Mouse (Mus musculus): ENCODE results near the gene Fam83g. TPM values are rescaled to one million over a fixed set of nuclear protein-coding genes. Genes with fewer than 3 reads are reported as not detected.

Gene Fam83g
- polyA plus RNA-seq, 1 experiment from 2014 or later, result 2.1 TPM

GRCm38 (mm10) chr11:61714346-61715117, 30.6 kb downstream of the Fam83g start:
- H3K9me3 ChIP-seq (ENCODE audit: low read depth, low read length), result no peaks in the 10 kb centered on the region
- peak; percentile 82 for ATAC-seq (ENCODE audit: insufficient read depth)
- H3K9ac ChIP-seq, result no peak overlapping the region
- no peak overlapping the region for H3K4me2 ChIP-seq
- 45% methylated on average over 11 of the region's 11 CpGs for WGBS
- no peaks in the 10 kb centered on the region for H3K27me3 ChIP-seq (ENCODE audit: insufficient read depth, low read length)
- no peak overlapping the region for H3K4me3 ChIP-seq (ENCODE audit: low read depth, low read length)
- no peaks in the 10 kb centered on the region for H3K36me3 ChIP-seq (ENCODE audit: insufficient read depth)
- H3K27ac ChIP-seq (ENCODE audit: low read depth), result no peak overlapping the region
- DNase-seq, result peak; percentile 94
- peak; percentile 95 for TF ChIP-seq CTCF (IDR thresholded peaks at IDR 0.05; ENCODE audit: low read depth)
- no peaks in the 10 kb centered on the region for H3K4me1 ChIP-seq (ENCODE audit: insufficient read depth)

- DNase-seq (peak; percentile 11), ATAC-seq (ENCODE audit: insufficient read depth) (no peak; the same call in 1 of the 2 replicates)
- Histone ChIP-seq H3K27ac (ENCODE audit: low read depth) (no peak overlapping the region), H3K36me3 (ENCODE audit: insufficient read depth) (no peaks in the 10 kb centered on the region), H3K9me3 (ENCODE audit: low read depth, low read length) (no peaks in the 10 kb centered on the region), H3K9ac (no peak overlapping the region), H3K4me3 (ENCODE audit: low read depth, low read length) (no peak overlapping the region), H3K27me3 (ENCODE audit: insufficient read depth, low read length) (no peaks in the 10 kb centered on the region), H3K4me2 (no peak overlapping the region), H3K4me1 (ENCODE audit: insufficient read depth) (no peaks in the 10 kb centered on the region)
- 61% methylated on average over 6 of the region's 6 CpGs for WGBS
- TF ChIP-seq CTCF (IDR thresholded peaks at IDR 0.05; ENCODE audit: low read depth), result no peak
Observed at GRCm38 (mm10) chr11:61715130-61715529, 31.2 kb downstream of the Fam83g start.

DNA sequence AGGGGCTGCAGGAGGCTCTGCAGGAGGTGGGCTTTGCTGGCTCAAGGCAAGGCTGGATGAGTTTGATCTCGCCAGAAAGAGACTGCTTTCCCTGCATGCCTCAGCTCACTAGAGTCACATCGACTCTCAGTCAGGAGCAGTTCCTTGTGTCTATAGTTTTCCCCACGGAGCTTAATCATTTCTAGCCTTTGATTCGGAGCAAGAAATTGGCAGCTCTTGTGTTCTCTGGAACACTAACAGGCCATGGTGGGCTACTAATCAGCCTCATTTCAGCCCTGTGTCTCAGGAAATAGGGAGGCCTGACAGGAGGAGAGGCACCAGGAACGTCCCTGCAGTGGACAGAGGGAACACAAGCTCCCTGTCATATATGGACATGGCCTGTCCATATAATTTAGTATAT, 34.1 kb downstream of the Fam83g start:
- DNase-seq (no peak), ATAC-seq (ENCODE audit: insufficient read depth) (no peak)
- H3K9ac ChIP-seq, result no peak overlapping the region
- no peak for TF ChIP-seq CTCF (IDR thresholded peaks at IDR 0.05; ENCODE audit: low read depth)
- H3K4me3 ChIP-seq (ENCODE audit: low read depth, low read length), result no peak overlapping the region
- 64% methylated on average over 5 of the region's 5 CpGs for WGBS
- H3K27me3 ChIP-seq (ENCODE audit: insufficient read depth, low read length), result no peaks in the 10 kb centered on the region
- no peaks in the 10 kb centered on the region for H3K9me3 ChIP-seq (ENCODE audit: low read depth, low read length)
- H3K27ac ChIP-seq (ENCODE audit: low read depth), result no peak overlapping the region
- H3K4me2 ChIP-seq, result no peak overlapping the region
- H3K36me3 ChIP-seq (ENCODE audit: insufficient read depth), result no peaks in the 10 kb centered on the region
- no peaks in the 10 kb centered on the region for H3K4me1 ChIP-seq (ENCODE audit: insufficient read depth)

- 41% methylated on average over 3 of the region's 3 CpGs for WGBS
Observed at GRCm38 (mm10) chr11:61719387-61719786, 35.5 kb downstream of the Fam83g start.

GRCm38 (mm10) chr11:61719826-61720225, 35.9 kb downstream of the Fam83g start:
- no peaks in the 10 kb centered on the region for H3K27me3 ChIP-seq (ENCODE audit: insufficient read depth, low read length)
- WGBS, result 62% methylated on average over 8 of the region's 8 CpGs
- H3K4me3 ChIP-seq (ENCODE audit: low read depth, low read length), result no peak overlapping the region
- no peak for TF ChIP-seq CTCF (IDR thresholded peaks at IDR 0.05; ENCODE audit: low read depth)
- no peak overlapping the region for H3K27ac ChIP-seq (ENCODE audit: low read depth)
- no peak overlapping the region for H3K4me2 ChIP-seq
- no peaks in the 10 kb centered on the region for H3K36me3 ChIP-seq (ENCODE audit: insufficient read depth)
- H3K9me3 ChIP-seq (ENCODE audit: low read depth, low read length), result no peaks in the 10 kb centered on the region
- DNase-seq, result no peak
- no peak for ATAC-seq (ENCODE audit: insufficient read depth)
- H3K9ac ChIP-seq, result no peak overlapping the region
- H3K4me1 ChIP-seq (ENCODE audit: insufficient read depth), result no peaks in the 10 kb centered on the region

More at GRCm38 (mm10) chr11:61719387-61719786, 35.5 kb downstream of the Fam83g start:
- no peaks in the 10 kb centered on the region for H3K4me1 ChIP-seq (ENCODE audit: insufficient read depth)
- ATAC-seq (ENCODE audit: insufficient read depth), result no peak
- no peak overlapping the region for H3K4me3 ChIP-seq (ENCODE audit: low read depth, low read length)
- no peaks in the 10 kb centered on the region for H3K9me3 ChIP-seq (ENCODE audit: low read depth, low read length)
- DNase-seq, result no peak
- H3K9ac ChIP-seq, result no peak overlapping the region
- H3K27ac ChIP-seq (ENCODE audit: low read depth), result no peak overlapping the region
- no peaks in the 10 kb centered on the region for H3K36me3 ChIP-seq (ENCODE audit: insufficient read depth)
- TF ChIP-seq CTCF (IDR thresholded peaks at IDR 0.05; ENCODE audit: low read depth), result no peak
- no peak overlapping the region for H3K4me2 ChIP-seq
- H3K27me3 ChIP-seq (ENCODE audit: insufficient read depth, low read length), result no peaks in the 10 kb centered on the region

DNA sequence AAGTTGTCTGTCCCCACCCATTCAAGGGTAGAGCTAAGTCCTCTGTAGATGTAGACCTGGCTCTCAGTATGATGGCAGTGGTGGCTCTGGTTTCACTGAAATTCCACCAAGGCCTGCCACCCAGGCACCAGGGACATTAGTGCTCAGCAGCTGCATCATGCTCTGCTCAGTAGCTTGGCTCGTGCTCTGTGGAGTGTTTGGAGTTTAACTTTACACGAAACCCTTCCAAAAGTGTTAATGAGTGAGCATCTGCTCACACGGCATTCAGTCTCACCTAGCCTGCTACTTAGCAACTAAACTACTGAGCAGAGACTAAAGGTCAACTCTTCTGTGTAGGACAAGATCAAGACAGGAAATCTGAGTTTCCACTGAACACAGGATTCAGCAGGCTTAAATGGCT, 36.7 kb downstream of the Fam83g start, which contains the start of gene Slc5a10:
Gene Slc5a10 (minus strand): TSS at position 191 of the 400 bp plus-strand sequence.
- H3K36me3 ChIP-seq (ENCODE audit: insufficient read depth), result 0 out of 2 replicates have a peak, but pooled peaks cover under 1% of the 10 kb centered on the region
- ATAC-seq (ENCODE audit: insufficient read depth), result no peak
- TF ChIP-seq CTCF (IDR thresholded peaks at IDR 0.05; ENCODE audit: low read depth), result no peak

GRCm38 (mm10) chr11:61722077-61722476, 38.2 kb downstream of the Fam83g start:
- DNase-seq, result no peak
- no peak for TF ChIP-seq CTCF (IDR thresholded peaks at IDR 0.05; ENCODE audit: low read depth)
- H3K27me3 ChIP-seq (ENCODE audit: insufficient read depth, low read length), result no peaks in the 10 kb centered on the region
- 71% methylated on average over 5 of the region's 5 CpGs for WGBS
- H3K9me3 ChIP-seq (ENCODE audit: low read depth, low read length), result no peaks in the 10 kb centered on the region
- H3K9ac ChIP-seq, result no peak overlapping the region
- H3K36me3 ChIP-seq (ENCODE audit: insufficient read depth), result peaks cover 11% of the 10 kb centered on the region; the same call in 1 of the 2 replicates
- no peak for ATAC-seq (ENCODE audit: insufficient read depth)
- H3K4me2 ChIP-seq, result no peak overlapping the region
- H3K27ac ChIP-seq (ENCODE audit: low read depth), result no peak overlapping the region
- H3K4me1 ChIP-seq (ENCODE audit: insufficient read depth), result no peaks in the 10 kb centered on the region
- H3K4me3 ChIP-seq (ENCODE audit: low read depth, low read length), result no peak overlapping the region

More for the DNA sequence above, 36.7 kb downstream of the Fam83g start, which contains the start of gene Slc5a10:
- H3K4me3 ChIP-seq (ENCODE audit: low read depth, low read length), result no peak within 1 kb of the TSS
- WGBS, result 68% methylated on average over 3 of the region's 3 CpGs
- no peaks in the 10 kb centered on the region for H3K9me3 ChIP-seq (ENCODE audit: low read depth, low read length)
- no peak within 1 kb of the TSS for H3K9ac ChIP-seq
- H3K27ac ChIP-seq (ENCODE audit: low read depth), result no peak within 1 kb of the TSS
- no peaks in the 10 kb centered on the region for H3K4me1 ChIP-seq (ENCODE audit: insufficient read depth)
- DNase-seq, result no peak
- no peaks in the 10 kb centered on the region for H3K27me3 ChIP-seq (ENCODE audit: insufficient read depth, low read length)
- no peak within 1 kb of the TSS for H3K4me2 ChIP-seq
